Mouse (Mus musculus) left cerebral cortex, adult 8-10 months (tissue): ENCODE measurements around the gene Cpne9. TPM values are rescaled to one million over a fixed set of nuclear protein-coding genes. Genes with fewer than 3 reads are reported as not detected.

ENCODE experiments used
- DNase-seq, 2 experiments: peaks; one replicate each; pipeline ENCODE4 v3.0.0; 2022; ENCODE audit warnings: low spot score in 2 of 2
- total RNA-seq, 4 experiments: library from RNA; stranded (reverse); gene quantifications; 2 replicates each; pipeline ENCODE4 v1.2.4; 2022

The Cpne9 gene
- total RNA-seq = 10 to 100 TPM; 66.7 to 78.5 (median 72.0) TPM

DNA sequence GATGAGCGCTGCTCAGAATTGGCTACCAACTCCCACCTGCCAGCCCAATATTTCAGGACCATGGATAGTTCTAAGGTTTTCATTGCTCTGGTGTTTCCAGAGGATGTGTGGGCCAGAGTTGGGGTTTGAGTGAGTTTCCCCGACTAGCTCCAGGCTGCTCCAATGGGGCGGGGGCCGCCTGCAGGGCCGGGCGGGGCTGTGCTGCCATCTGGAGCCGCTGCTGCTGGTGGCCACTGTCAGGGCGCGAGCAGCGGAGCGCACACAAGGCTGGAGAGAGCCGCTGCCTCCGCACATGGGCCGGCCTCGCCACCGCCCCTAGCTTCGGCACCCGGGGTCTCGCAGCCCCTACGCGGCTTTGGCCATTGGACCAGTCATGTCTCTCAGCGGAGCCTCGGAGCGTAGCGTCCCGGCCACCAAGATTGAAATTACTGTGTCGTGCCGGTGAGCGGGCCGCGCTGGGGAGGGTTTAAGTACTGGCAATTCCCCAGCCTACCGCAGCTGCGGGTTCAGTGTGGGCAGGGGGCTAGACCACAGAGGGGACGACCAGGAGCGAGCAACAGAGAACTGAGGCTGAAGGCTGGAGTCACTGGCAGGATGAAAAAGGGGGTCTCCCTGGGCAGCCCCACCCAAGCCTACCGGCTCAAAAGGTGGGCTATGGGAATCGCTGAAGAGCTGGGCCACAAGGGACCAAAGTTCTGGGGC lies at the start of gene Cpne9:
Gene Cpne9, plus strand, starts transcription at position 207 of the 702 bp plus-strand sequence.
- DNase-seq = peak in 1 of 2 experiments; percentile 48

- DNase-seq = no peak
These were observed 47.0 kb upstream of the Cpne9 start for GRCm38 (mm10) chr6:113235141-113235540.

DNA sequence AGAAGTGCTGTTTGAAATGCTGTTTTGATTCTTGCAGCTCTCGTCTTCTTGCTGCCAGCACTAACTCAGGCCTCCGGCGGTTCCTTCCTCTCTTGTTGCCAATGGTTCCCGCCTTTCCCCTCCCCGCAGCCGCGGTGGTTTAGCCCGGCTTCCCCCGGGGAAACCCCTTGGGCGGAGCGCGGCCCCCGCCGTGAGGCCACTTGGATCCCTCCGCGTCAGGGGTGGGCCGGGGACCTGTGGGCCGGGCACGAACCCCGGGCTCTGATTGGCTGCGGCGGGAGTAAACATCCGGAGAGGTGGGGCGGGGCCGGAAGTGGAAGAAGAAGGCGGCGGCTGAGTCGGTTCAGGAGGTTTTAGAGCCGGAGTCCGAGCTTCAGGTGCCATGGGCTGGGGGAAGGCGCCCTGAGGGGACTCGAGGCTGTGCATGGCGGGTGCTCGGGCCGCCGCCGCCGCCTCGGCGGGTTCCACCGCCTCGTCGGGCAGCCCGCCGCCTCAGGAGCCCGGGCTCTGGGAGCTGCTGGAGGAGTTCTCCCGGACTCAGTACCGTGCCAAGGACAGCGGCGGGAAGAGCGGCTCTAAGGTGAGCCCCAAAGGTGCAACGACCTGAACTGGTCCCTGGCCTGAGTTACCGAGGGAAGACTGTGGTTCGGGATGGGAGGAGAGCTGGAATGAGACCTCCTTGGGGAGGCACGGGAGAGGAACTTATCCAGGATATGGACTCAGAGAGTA lies 44.4 kb upstream of the Cpne9 start, which contains the start of gene Mtmr14:
Gene Mtmr14, plus strand, starts transcription at position 302 of the 729 bp plus-strand sequence.
- DNase-seq = peak; percentile 96 to 97

DNA sequence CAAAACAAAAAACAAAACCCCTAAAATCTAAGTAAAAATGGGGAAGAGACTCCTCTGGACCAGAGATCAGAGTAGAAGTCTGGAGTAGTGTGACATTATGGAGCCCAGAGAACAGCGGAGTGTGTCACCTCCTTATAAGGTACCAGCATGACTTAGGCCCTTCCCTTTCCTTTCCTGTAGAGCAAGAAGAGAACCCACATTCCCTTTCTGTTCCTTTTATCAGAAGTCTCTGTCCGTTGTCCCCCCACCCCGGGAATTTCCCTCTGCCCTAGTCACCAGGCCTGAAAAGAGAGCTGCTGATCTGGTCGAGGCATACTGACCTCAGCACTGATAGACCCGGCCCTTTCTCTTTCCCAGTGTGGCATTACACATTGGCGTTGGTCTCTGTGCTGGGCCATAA lies 43.7 kb upstream of the Cpne9 start:
- no peak for DNase-seq

GRCm38 (mm10) chr6:113242753-113243152 lies 39.4 kb upstream of the Cpne9 start:
- DNase-seq = no peak

- DNase-seq = no peak
These were observed 36.5 kb upstream of the Cpne9 start for GRCm38 (mm10) chr6:113245585-113245984.

- no peak for DNase-seq
These were observed 31.3 kb upstream of the Cpne9 start for GRCm38 (mm10) chr6:113250786-113251185.

DNA sequence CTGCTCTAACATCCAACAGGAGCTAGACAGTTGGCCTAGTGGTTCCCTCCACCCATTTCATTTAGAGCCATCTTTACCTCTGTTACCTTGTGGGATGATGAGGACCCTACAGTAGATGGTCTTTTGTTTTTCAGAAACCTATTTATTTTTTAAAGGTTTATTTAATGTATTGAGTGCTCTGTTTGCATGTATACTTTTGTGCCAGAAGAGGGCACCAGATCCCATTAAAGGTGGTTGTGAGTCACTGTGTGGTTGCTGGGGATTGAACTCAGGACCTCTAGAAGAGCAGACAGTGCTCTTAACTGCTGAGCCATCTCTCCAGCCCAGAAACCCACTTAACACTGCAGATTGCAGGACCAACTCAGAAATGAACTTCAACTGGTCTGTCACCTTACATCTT lies 30.2 kb upstream of the Cpne9 start:
- DNase-seq = no peak

GRCm38 (mm10) chr6:113254899-113255298 lies 27.2 kb upstream of the Cpne9 start:
- DNase-seq = no peak

GRCm38 (mm10) chr6:113261174-113261858 lies 20.8 kb upstream of the Cpne9 start:
- no peak for DNase-seq

- no peak for DNase-seq
These were observed 18.6 kb upstream of the Cpne9 start for GRCm38 (mm10) chr6:113263531-113263930.

- no peak for DNase-seq
These were observed 17.7 kb upstream of the Cpne9 start for GRCm38 (mm10) chr6:113264429-113264828.

- DNase-seq = no peak
These were observed 15.0 kb upstream of the Cpne9 start for GRCm38 (mm10) chr6:113266996-113267655.

- no peak for DNase-seq
These were observed 14.1 kb upstream of the Cpne9 start for GRCm38 (mm10) chr6:113267988-113268387.

DNA sequence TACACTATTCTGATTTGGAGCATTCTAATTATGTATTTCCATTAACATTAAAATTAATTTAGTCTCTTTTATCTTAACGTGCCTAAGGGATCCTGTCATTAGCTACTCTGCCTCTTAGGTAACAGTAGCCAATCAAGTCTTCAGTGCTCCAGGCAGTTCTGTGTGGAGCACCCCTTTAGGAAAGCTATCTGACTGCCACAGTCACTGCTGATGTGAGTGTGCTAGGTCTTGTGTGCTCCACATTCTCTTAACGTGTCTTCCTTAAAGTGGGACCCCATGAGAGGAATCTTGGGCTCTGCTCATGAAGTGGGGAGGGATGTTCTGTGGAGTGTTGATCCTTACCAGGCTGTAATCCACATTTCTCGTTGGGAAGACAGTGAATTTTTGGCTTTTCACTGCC lies 9.7 kb upstream of the Cpne9 start:
- DNase-seq = no peak

GRCm38 (mm10) chr6:113276846-113277245 lies 5.3 kb upstream of the Cpne9 start:
- peak in 1 of 2 experiments; percentile 65 for DNase-seq

GRCm38 (mm10) chr6:113281676-113282075 lies 431 bp upstream of the Cpne9 start:
- no peak for DNase-seq

- no peak for DNase-seq
These were observed 862 bp downstream of the Cpne9 start for GRCm38 (mm10) chr6:113282969-113283368.

DNA sequence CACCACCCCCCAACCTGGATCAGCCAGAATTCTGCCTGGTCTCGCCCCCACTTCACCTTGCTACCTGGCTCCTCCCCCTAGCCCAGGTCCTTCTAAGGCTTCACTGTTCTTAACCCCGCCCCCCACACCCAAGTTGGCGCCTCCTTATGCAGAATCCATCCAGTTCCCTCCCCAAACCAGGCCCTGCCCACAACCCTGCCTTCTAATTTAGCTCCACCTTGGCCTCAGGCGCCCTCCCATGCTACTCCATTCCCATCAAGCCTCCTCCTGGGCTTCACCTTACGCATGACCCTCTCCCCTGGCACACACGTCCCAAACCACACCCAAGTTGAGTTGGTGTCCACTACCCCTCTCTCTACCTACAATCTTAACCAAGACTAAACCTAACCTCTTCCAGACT lies 1.4 kb downstream of the Cpne9 start:
- no peak for DNase-seq

- no peak for DNase-seq
These were observed 2.8 kb downstream of the Cpne9 start for GRCm38 (mm10) chr6:113284931-113285330.

GRCm38 (mm10) chr6:113286316-113286715 lies 4.2 kb downstream of the Cpne9 start:
- DNase-seq = no peak

DNA sequence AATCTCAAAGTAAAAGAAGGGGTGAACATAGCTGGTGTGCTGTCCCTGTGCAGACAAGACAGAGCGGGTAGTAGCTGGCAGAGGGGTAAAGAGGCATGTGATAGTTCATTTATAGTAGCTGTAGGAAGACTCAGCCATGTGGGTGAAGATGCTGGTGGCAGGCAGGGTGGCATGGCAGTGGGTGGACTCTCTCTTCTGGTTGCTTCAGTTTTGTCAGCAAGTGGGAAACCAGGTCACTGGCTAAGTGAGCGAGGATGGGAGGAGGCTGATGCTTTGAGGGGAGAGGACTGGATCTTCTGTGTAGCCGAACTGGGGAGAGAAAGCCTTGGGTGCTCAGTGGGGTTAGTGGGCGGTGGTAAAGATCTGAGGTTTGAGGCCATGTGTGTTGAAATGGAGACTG lies 5.1 kb downstream of the Cpne9 start:
- DNase-seq = peak in 1 of 2 experiments; percentile 78
